Mouse (Mus musculus) G1E (cell line): Measurements from ENCODE around the gene Gab1.

Source experiments
- CTCF ChIP-seq: IDR thresholded peaks from 2 replicates; pipeline ENCODE4 v1.5.1; 2012; ENCODE audit warnings: low read depth, low read length, inconsistent platforms, mixed read lengths
- TAL1 ChIP-seq: conservative IDR thresholded peaks from 2 replicates; pipeline ENCODE4 v1.6.1; 2012; ENCODE audit warnings: low read depth, low read length, inconsistent platforms, mixed read lengths

- no peak for TF ChIP-seq CTCF
- no peak for TF ChIP-seq TAL1
Measured at GRCm38 (mm10) chr8:80857128-80857527, 23.2 kb downstream of the Gab1 start.
